Mouse (Mus musculus) layer of hippocampus, adult 11-12 months (tissue): ENCODE measurements at regions not wholly inside any gene's neighbourhood (a gene's known extent, or its start where the extent isn't known, plus 50 kb on each side); places are given as distances from the start of the nearest gene placed in this dataset.

Source experiments
- DNase-seq: peaks from one replicate; pipeline ENCODE4 v3.0.0; 2022; ENCODE audit warnings: low spot score

DNA sequence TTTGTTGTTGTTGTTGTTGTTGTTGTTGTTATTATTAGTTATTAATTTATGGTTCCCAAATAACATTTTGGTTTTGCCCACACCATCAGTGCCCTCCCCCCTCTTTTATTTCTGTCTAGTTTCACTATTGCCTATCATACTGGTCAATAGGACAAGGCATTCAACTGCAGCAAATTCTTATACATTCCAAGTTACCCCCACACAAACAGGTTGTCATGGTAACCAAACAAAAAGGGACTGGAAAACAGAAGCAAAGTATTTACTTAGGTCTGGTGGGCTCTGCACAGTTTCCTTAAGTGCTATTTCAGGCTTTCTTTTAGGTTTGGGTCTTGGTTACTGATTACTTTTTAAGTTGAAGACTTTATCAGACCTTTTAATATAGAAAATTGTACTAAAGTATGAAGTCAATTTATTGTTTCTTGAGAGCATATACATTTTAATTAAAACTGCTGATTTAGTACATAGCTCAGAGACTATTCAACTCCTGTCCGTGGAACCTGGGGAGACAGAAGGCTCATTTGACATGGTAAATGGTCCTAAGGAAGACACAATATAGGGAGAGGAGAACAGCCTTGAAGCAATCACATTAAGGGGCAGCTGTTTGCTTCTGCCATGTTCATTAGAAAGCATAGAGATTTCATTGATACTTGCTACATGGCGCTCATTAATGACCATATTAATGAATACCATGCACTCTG, 90.3 kb downstream of the Brms1l start:
- no peak for DNase-seq
